Mouse (Mus musculus): ENCODE results near the gene Nr2f1.

Nr2f1 gene

GRCm38 (mm10) chr13:78179312-78180097, 20.1 kb downstream of the Nr2f1 start:
- no peak for DNase-seq

GRCm38 (mm10) chr13:78178771-78179170, 20.8 kb downstream of the Nr2f1 start:
- no peak for DNase-seq

- no peak for DNase-seq
These were observed 21.5 kb downstream of the Nr2f1 start for GRCm38 (mm10) chr13:78178021-78178420.

- DNase-seq = no peak
These were observed 22.1 kb downstream of the Nr2f1 start for GRCm38 (mm10) chr13:78177381-78177950.

- peak in 1 of 2 experiments; percentile 50 for DNase-seq
These were observed 23.7 kb downstream of the Nr2f1 start for GRCm38 (mm10) chr13:78175821-78176380.

- DNase-seq = no peak
These were observed 24.7 kb downstream of the Nr2f1 start for GRCm38 (mm10) chr13:78174891-78175290.

- no peak for DNase-seq
These were observed 25.4 kb downstream of the Nr2f1 start for GRCm38 (mm10) chr13:78174191-78174590.

- DNase-seq = no peak
These were observed 26.7 kb downstream of the Nr2f1 start for GRCm38 (mm10) chr13:78172861-78173260.

- no peak for DNase-seq
These were observed 27.4 kb downstream of the Nr2f1 start for GRCm38 (mm10) chr13:78171984-78172636.

- DNase-seq = peak in 1 of 2 experiments; percentile 36
These were observed 28.2 kb downstream of the Nr2f1 start for GRCm38 (mm10) chr13:78171320-78171719.

GRCm38 (mm10) chr13:78168166-78168565, 31.4 kb downstream of the Nr2f1 start:
- DNase-seq = no peak

- no peak for DNase-seq
These were observed 34.6 kb downstream of the Nr2f1 start for GRCm38 (mm10) chr13:78164941-78165340.

- DNase-seq = peak; percentile 59 to 79
These were observed 36.2 kb downstream of the Nr2f1 start for GRCm38 (mm10) chr13:78163087-78163958.

- DNase-seq = no peak
These were observed 37.4 kb downstream of the Nr2f1 start for GRCm38 (mm10) chr13:78162149-78162548.

- no peak for DNase-seq
These were observed 42.1 kb downstream of the Nr2f1 start for GRCm38 (mm10) chr13:78157465-78157864.

Data from kidney, postnatal 25 days (tissue).